Mouse (Mus musculus): ENCODE results near the gene Ddah1. TPM values are rescaled to one million over a fixed set of nuclear protein-coding genes. Genes with fewer than 3 reads are reported as not detected.

Ddah1 gene
- total and polyA plus RNA-seq, 2 experiments from 2014 or later, result 8.1 to 12.4 TPM

GRCm38 (mm10) chr3:145864033-145864712 lies 105.7 kb downstream of the Ddah1 start:
- H3K4me1 ChIP-seq (ENCODE audit: control insufficient read depth, insufficient read depth), result peaks cover 26% of the 10 kb centered on the region
- no peaks in the 10 kb centered on the region for H3K9me3 ChIP-seq (replicated peaks; ENCODE audit: control insufficient read depth, low read length)
- no peaks in the 10 kb centered on the region for H3K36me3 ChIP-seq (replicated peaks; ENCODE audit: control insufficient read depth, insufficient read depth, low read length)
- no peaks in the 10 kb centered on the region for H3K27me3 ChIP-seq (ENCODE audit: control insufficient read depth, insufficient read depth, low read length)
- DNase-seq (ENCODE audit: low spot score) (no peak), ATAC-seq (ENCODE audit: insufficient read depth, low read depth) (peak; percentile 14; the same call in 1 of the 2 replicates)
- H3K27ac ChIP-seq (ENCODE audit: low read depth), result peak overlapping the region; percentile 71
- WGBS, result 59% methylated on average over 8 of the region's 8 CpGs
- no peak for TF ChIP-seq EP300 (IDR thresholded peaks at IDR 0.05; ENCODE audit: low read depth)
- TF ChIP-seq CTCF (IDR thresholded peaks at IDR 0.05; ENCODE audit: low read depth), result no peak
- no peak overlapping the region for H3K4me3 ChIP-seq (ENCODE audit: low read depth, low read length)
- H3K4me2 ChIP-seq (ENCODE audit: low read depth, low read length), result 0 out of 2 replicates have a peak overlapping the region, but pooled peaks have one; percentile 1
- H3K9ac ChIP-seq (replicated peaks; ENCODE audit: low read depth, low read length), result no peak overlapping the region

DNA sequence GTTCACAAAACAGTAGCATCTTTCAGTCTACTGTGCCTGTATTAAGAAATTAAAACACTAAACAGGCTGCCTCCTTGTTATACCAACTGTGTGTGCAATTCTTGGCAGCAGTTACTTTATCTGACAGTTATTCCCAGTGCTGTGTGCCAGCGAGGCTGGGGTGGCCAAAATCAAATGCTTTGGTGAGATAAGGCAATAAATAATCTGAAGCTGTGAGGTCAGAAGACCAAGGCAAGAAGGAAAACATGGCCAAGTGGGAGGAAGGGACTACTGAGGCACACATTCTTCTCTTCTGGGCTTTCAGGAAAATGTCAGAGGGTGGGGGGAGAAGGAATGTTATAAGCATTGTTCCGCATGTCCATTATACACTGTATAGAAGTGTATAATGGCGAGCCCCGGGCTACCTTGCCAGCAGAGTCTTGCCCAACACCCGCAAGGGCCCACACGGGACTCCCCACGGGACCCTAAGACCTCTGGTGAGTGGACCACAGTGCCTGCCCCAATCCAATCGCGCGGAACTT lies 106.3 kb downstream of the Ddah1 start:
- Histone ChIP-seq H3K4me2 (ENCODE audit: low read depth, low read length) (0 out of 2 replicates have a peak overlapping the region, but pooled peaks have one; percentile 1), H3K9me3 (replicated peaks; ENCODE audit: control insufficient read depth, low read length) (no peaks in the 10 kb centered on the region), H3K4me3 (ENCODE audit: low read depth, low read length) (no peak overlapping the region), H3K27me3 (ENCODE audit: control insufficient read depth, insufficient read depth, low read length) (no peaks in the 10 kb centered on the region), H3K4me1 (ENCODE audit: control insufficient read depth, insufficient read depth) (peaks cover 26% of the 10 kb centered on the region), H3K9ac (replicated peaks; ENCODE audit: low read depth, low read length) (no peak overlapping the region), H3K27ac (ENCODE audit: low read depth) (peak overlapping the region; percentile 71), H3K36me3 (replicated peaks; ENCODE audit: control insufficient read depth, insufficient read depth, low read length) (no peaks in the 10 kb centered on the region)
- 53% methylated on average over 7 of the region's 10 CpGs for WGBS
- DNase-seq (ENCODE audit: low spot score), result peak; percentile 47
- TF ChIP-seq CTCF (IDR thresholded peaks at IDR 0.05; ENCODE audit: low read depth) (no peak), EP300 (IDR thresholded peaks at IDR 0.05; ENCODE audit: low read depth) (no peak)
- peak; percentile 39; the same call in 1 of the 2 replicates for ATAC-seq (ENCODE audit: insufficient read depth, low read depth)

DNA sequence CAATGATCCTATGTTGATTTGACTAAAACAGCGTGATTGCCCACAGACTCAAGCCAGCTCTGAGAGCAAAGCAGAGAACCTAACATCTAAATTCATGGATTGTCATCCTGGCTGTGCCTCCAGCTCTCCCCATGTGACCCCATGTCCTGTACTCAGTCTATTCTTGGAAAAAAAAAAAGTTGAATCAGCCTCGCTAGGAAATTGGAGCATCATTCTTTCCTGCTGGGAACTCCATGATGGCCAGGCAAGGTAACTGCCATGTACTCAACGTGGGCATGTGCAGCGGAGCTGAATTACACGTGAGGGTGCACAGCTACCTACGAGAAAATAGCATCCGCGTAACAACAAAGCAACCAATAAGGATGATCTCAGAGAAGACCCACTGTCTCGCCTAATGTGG lies 114.2 kb downstream of the Ddah1 start:
- TF ChIP-seq EP300 (IDR thresholded peaks at IDR 0.05; ENCODE audit: low read depth) (no peak), CTCF (IDR thresholded peaks at IDR 0.05; ENCODE audit: low read depth) (no peak)
- no peak overlapping the region for H3K4me3 ChIP-seq (ENCODE audit: low read depth, low read length)
- peaks cover 10% of the 10 kb centered on the region for H3K4me1 ChIP-seq (ENCODE audit: control insufficient read depth, insufficient read depth)
- H3K27me3 ChIP-seq (ENCODE audit: control insufficient read depth, insufficient read depth, low read length), result no peaks in the 10 kb centered on the region
- WGBS, result 82% methylated on average over 9 of the region's 9 CpGs
- H3K9me3 ChIP-seq (replicated peaks; ENCODE audit: control insufficient read depth, low read length), result no peaks in the 10 kb centered on the region
- peak; percentile 43 for DNase-seq (ENCODE audit: low spot score)
- no peak overlapping the region for H3K9ac ChIP-seq (replicated peaks; ENCODE audit: low read depth, low read length)
- H3K27ac ChIP-seq (ENCODE audit: low read depth), result no peak overlapping the region
- ATAC-seq (ENCODE audit: insufficient read depth, low read depth), result peak; percentile 49; the same call in 1 of the 2 replicates
- H3K4me2 ChIP-seq (ENCODE audit: low read depth, low read length), result no peak overlapping the region
- H3K36me3 ChIP-seq (replicated peaks; ENCODE audit: control insufficient read depth, insufficient read depth, low read length), result no peaks in the 10 kb centered on the region

- Histone ChIP-seq H3K9me3 (replicated peaks; ENCODE audit: control insufficient read depth, low read length) (no peaks in the 10 kb centered on the region), H3K9ac (replicated peaks; ENCODE audit: low read depth, low read length) (no peak overlapping the region), H3K4me1 (ENCODE audit: control insufficient read depth, insufficient read depth) (peaks cover 10% of the 10 kb centered on the region), H3K27ac (ENCODE audit: low read depth) (no peak overlapping the region), H3K36me3 (replicated peaks; ENCODE audit: control insufficient read depth, insufficient read depth, low read length) (no peaks in the 10 kb centered on the region), H3K4me2 (ENCODE audit: low read depth, low read length) (no peak overlapping the region), H3K27me3 (ENCODE audit: control insufficient read depth, insufficient read depth, low read length) (no peaks in the 10 kb centered on the region), H3K4me3 (ENCODE audit: low read depth, low read length) (no peak overlapping the region)
- 84% methylated on average over 1 of the region's 1 CpGs for WGBS
- DNase-seq (ENCODE audit: low spot score), result no peak
- TF ChIP-seq EP300 (IDR thresholded peaks at IDR 0.05; ENCODE audit: low read depth) (no peak), CTCF (IDR thresholded peaks at IDR 0.05; ENCODE audit: low read depth) (no peak)
- ATAC-seq (ENCODE audit: insufficient read depth, low read depth), result no peak
Observed at GRCm38 (mm10) chr3:145873271-145873670, 114.8 kb downstream of the Ddah1 start.

- peak overlapping the region; percentile 41; the same call in 1 of the 2 replicates for H3K27ac ChIP-seq (ENCODE audit: low read depth)
- H3K9me3 ChIP-seq (replicated peaks; ENCODE audit: control insufficient read depth, low read length), result no peaks in the 10 kb centered on the region
- H3K4me1 ChIP-seq (ENCODE audit: control insufficient read depth, insufficient read depth), result peaks cover 10% of the 10 kb centered on the region
- TF ChIP-seq CTCF (IDR thresholded peaks at IDR 0.05; ENCODE audit: low read depth) (no peak), EP300 (IDR thresholded peaks at IDR 0.05; ENCODE audit: low read depth) (no peak)
- H3K27me3 ChIP-seq (ENCODE audit: control insufficient read depth, insufficient read depth, low read length), result no peaks in the 10 kb centered on the region
- WGBS, result 37% methylated on average over 4 of the region's 4 CpGs
- DNase-seq (ENCODE audit: low spot score), result no peak
- no peak overlapping the region for H3K4me3 ChIP-seq (ENCODE audit: low read depth, low read length)
- no peak overlapping the region for H3K4me2 ChIP-seq (ENCODE audit: low read depth, low read length)
- H3K9ac ChIP-seq (replicated peaks; ENCODE audit: low read depth, low read length), result no peak overlapping the region
- no peaks in the 10 kb centered on the region for H3K36me3 ChIP-seq (replicated peaks; ENCODE audit: control insufficient read depth, insufficient read depth, low read length)
- ATAC-seq (ENCODE audit: insufficient read depth, low read depth), result peak; percentile 51
Observed at GRCm38 (mm10) chr3:145874126-145874525, 115.7 kb downstream of the Ddah1 start.

Measured in heart, postnatal 0 days (tissue).